Mouse (Mus musculus): ENCODE measurements around the gene Olfr209.
"Not testable (repeated sequence)": the region's sequence is repeated elsewhere in the genome, so short reads cannot be mapped to it uniquely, and the experiment has no call there.

DNA sequence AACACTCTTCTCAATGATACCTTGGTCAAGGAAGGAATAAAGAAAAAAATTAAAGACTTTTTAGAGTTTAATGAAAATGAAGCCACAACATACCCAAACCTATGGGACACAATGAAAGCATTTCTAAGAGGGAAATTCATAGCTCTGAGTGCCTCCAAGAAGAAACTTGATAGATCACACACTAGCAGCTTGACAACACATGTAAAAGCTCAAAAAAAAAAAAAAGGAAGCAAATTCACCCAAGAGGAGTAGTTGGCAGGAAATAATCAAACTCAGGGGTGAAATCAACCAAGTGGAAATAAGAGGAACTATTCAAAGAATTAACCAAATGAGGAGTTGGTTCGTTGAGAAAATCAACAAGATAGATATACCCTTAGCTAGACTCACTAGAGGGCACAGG, 40.5 kb downstream of the Olfr209 start:
- not testable (repeated sequence) for TF ChIP-seq POLR2A (IDR thresholded peaks at IDR 0.05; ENCODE audit: borderline replicate concordance, control insufficient read depth, low read depth, low read length); CTCF (IDR thresholded peaks at IDR 0.05; ENCODE audit: control insufficient read depth, insufficient read depth, low read length)
